Mouse (Mus musculus) frontal cortex, adult 2 months (tissue): ENCODE data around the gene Bdkrb2. TPM values are rescaled to one million over a fixed set of nuclear protein-coding genes. Genes with fewer than 3 reads are reported as not detected.

ENCODE experiments used
- DNase-seq, 2 experiments: peaks; one replicate each; pipeline ENCODE4 v3.0.0; 2022; ENCODE audit warnings: low spot score in 1 of 2; ENCODE audit errors: extremely low spot score in 1 of 2
- polyA plus RNA-seq: library from polyadenylated mRNA; depleted of rRNA; stranded (reverse); fragments of >200 nt; gene quantifications from 2 replicates; pipeline ENCODE4 v1.2.3, GENCODE M21; 2012

Gene Bdkrb2
- polyA plus RNA-seq, 1 experiment: 0.32 TPM

GRCm38 (mm10) chr12:105545696-105546435 is 17.2 kb upstream of the Bdkrb2 start:
- no peak for DNase-seq

DNA sequence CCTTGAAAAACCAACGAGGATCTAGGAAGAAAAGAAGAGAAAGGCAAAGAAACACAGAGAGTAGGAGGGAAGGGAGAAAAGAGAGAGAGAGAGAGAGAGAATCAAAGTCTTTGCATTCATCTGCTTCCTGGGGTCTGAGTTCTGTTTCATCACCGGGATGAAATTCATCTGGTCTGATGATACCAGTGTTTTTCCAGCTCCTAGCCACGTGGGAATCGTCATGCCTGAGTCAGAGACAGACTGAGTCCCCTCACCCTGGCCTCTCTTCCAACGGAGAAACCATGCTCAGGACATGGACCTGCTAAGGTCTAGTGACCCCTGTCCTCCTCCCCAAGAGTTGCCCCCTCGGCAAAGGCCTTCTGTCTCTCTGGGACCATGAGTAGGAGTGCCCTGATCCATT is 16.5 kb upstream of the Bdkrb2 start:
- no peak for DNase-seq

DNA sequence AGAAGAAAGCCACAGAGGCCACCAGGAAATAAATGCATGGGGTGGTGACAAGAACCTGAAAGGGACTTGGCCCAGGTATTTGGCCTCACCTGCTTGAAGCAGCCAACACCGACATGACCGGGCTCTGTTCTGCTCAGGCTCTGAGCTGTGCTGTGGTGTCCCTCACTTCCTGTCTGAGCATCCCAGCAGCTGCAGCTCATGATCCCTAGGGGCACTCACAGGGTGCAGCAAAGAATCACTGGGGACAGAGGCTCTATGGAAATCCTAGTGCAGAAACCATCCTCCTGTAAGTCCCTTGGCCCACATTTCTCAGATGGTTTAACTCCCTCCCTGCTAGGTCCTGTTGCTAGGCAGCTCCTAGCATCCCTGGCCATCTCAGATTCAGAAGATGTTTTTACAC is 15.9 kb upstream of the Bdkrb2 start:
- DNase-seq: no peak

- no peak for DNase-seq
Measured at GRCm38 (mm10) chr12:105548001-105548400, 15.0 kb upstream of the Bdkrb2 start.

DNA sequence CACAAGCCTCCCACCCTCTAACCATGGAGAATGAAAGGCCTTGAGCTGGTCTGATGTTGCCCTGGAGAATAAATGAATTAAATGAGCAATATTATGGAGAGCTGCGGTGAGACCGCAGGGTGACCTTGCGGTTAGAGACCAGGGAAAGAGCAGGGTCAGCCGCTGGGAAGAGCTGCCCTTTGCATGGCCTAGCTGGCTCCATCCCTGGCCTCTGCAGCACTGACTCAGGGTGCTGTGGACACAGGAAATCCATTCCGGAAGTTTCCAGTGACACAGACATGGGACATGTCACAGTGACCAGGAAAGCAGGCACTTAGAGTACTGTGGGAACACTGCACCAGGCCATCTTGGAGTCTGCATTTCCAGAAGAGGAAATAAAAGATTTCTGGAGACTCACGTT is 14.1 kb upstream of the Bdkrb2 start:
- no peak for DNase-seq

DNA sequence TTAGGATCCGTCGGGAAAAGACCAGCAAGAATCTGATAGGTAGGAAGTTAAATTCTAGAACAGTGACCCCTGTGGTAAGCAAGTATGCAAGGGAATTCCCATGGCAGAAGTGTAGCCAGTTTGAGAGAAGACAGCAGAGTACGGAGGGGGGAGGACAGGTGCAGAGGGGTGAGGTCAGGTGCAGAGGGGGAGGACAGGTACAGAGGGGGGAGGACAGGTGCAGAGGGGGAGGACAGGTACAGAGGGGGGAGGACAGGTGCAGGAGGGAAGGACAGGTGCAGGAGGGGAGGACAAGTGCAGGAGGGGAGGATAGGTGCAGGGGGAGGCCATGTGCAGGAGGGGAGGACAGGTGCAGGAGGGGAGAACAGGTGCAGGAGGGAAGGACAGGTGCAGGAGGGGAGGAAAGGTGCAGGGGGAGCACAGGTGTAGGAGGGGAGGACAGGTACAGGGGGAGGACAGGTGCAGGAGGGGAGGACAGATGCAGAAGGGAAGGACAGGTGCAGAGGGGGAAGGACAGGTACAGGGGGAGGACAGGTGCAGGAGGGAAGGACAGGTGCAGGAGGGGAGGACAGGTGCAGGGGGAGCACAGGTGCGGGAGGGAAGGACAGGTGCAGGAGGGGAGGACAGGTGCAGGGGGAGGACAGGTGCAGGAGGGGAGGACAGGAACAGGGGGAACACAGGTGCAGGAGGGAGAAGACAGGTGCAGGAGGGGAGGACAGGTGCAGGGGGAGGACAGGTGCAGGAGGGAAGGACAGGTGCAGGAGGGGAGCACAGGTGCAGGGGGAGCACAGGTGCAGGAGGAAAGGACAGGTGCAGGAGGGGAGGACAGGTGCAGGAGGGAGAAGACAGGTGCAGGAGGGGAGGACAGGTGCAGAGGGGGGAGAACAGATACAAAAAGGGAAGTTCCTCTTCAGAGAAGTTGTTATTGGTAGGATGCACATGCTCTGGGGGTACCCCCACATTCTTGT is 12.9 kb upstream of the Bdkrb2 start:
- DNase-seq: no peak

DNA sequence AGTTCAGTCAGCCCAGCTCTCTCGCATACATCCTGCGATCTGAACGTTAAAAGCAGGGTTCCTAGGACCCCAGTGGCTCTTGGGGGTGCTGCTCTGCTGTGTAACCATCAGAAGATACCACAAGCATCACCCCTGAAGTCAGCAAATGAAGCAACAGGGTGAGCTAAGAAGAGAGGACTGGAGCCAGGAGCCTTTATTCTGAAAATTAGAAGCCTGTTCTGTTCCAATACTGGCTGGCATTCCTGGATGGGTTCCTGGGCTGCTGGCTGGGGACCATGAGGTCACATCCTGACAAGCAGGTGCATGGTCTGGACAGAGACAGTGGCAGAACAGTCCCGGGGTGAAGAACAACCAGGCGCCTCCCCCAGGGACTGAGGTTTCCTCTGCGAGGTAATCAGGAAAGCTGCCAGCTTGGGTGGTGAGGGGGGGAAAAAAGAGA is 11.5 kb upstream of the Bdkrb2 start:
- DNase-seq: no peak

- no peak for DNase-seq
Measured at GRCm38 (mm10) chr12:105554151-105554772, 8.8 kb upstream of the Bdkrb2 start.

DNA sequence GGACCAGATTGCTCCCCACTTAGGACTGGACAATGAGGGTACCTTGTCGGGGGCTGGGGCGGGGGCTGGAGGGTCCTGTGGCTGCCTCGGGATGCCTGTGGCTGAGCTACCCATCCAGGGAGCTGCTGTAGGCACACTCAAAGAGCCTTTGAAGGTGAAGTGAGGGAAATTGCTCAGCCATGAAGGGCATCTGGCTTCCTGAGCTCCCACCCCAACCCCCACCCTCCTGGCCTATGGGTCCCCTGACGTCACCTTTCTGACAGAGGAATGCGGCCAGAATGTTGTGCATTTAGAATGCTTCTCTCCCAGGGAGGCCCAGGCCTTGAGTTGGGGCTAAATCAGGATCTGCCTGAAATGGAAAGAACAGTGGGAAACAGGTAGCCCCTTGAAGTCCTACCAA is 7.9 kb upstream of the Bdkrb2 start:
- no peak for DNase-seq

DNA sequence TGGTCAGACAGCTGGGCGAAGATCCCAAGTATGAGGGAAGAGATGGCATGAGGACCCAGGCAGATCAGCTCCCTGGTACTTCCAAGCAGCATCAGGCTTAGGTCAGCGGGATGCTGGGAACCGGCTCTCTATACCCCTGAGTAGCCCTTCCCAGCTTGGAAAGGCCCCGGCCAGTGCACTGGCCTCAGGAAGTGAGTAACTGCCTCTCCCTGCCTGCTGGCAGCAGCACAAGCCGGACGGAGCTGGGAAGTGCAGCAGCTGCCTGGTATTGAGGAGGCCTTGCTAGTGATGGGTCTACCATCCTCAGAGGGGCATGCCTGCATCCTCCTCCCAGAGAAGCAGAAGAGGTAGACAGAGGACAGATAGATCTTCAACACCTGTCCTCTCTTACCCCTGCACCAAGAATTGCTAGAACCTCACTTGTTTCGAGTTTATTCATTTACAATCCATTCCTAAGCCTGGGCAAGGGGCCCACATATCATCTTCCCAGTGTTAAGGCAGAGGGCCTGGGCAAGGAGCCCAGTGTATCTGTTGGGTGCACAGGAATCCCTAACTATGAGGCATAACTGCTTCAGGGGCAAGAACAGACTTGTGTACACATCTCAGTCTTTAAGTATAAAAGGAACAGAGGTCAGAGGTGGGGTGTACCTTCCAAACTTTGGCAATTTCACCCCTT is 5.6 kb upstream of the Bdkrb2 start:
- DNase-seq: no peak

- peak; percentile 18 to 72 for DNase-seq
Measured at GRCm38 (mm10) chr12:105561007-105561534, 2.0 kb upstream of the Bdkrb2 start.

DNA sequence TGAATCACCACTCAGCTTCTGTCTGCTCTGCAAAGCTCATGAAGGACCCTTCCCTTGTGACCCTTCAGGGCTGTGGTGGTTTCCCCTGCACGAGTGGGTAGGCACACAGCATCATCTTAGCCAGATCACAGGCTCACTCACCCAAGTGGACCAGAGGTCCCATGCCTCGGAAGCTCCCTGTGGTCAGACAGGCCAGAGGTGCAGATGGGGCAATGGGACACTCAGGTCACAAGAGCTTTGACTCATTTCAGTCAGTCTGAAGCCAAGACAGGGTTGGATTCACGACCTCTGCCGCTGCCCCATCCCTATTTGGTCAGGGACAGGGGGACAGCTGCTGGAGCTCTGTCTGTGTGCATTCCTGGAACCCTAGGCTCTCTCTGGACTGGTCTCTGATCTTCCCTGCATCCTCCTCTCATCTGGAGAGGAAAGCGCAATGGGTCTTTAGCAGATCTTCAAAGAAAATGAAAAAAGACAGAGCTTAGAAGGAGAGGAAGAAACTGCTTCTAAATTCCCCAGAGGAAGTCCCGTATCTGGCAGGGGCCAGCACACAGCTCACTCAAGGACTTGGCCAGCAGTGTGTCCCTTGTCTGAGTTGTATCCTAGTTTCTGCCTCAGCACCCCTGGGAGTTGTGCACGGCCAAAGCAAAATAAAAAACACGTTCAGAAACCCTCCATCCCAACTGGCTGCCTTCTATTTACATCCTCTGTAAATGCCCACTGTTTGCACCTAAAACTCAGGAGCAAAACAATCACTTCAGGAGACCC is 788 bp upstream of the Bdkrb2 start:
- DNase-seq: no peak

- DNase-seq: no peak
Measured at GRCm38 (mm10) chr12:105563726-105564275, 775 bp downstream of the Bdkrb2 start.

DNA sequence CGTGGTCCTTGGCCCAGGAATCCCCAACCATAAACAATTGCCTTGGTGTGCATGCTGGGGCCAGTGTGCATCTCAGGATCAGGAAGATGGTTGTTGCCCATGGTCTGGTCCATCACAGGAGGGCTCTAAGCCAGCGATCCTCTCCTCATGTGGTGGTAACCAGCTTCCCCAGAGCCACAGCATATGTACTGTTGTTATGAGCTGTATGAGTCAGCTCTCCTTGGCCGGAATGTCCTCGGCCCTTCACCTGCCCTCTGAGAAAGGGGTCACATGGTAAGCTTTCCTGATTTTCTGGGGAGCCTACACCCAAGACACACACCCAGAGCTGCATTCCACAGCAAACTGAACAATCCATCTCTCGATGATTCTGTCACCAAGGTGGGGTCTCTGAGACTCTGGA is 2.2 kb downstream of the Bdkrb2 start:
- DNase-seq: no peak

GRCm38 (mm10) chr12:105571867-105572266 is 8.8 kb downstream of the Bdkrb2 start:
- DNase-seq: no peak

DNA sequence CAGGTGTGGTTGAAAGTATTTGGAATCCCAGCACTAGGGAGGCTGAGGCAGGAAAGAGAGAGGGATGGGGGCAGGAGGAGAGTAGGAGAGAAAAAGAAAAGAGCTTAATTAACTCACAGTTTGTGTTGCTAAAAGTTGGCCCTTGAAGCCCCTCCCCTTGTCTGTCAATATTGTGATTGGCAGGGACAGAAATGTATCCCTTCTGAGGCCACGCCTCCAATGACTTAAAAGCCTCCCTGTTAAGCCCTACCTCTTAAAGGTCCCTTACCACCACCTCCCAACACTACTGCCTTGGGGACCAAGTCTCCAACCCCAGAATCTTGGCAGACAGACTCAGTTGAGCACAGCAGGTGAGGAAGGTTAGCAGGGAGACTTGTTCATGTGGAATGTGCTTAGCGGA is 9.6 kb downstream of the Bdkrb2 start:
- DNase-seq: no peak

DNA sequence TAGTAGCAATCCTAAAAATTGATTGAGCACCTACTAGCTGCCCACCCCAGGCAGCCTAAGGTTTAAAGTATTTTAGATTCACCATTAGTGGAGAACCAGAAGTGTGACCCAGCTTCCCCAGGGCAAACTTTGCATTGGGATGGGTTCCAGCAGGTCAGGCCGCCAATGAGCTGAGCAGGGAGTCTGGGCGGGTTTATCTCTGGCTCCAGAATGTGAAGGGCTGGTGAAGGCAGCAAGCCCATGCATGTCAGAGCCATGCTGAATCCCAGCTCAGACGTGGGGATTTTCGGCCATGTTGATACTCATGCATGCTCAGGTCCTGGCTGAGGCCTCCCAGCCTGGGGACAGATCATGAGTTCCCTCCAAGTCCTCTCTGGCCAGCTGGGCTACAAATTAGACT is 11.3 kb downstream of the Bdkrb2 start:
- DNase-seq: no peak

GRCm38 (mm10) chr12:105580490-105580889 is 17.5 kb downstream of the Bdkrb2 start:
- no peak for DNase-seq

DNA sequence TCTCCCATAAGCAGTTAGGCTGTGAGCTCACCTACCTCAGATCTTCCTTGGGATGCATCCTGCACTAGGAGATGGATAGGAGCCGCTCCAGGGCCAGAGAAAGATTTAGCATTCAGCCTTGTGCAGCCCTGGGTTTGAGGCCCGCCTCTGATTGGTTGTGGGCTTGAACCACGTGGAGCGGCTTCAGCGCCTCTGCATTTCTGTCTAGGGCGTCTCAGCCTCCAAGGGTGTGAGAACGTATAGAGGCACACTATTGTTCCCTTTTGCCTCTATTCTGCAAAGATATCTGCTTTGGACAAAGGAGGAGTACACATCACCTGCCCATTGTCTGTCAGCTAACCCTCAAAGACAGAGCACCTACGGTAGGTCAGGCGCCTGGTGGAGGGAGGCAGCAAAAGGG is 19.5 kb downstream of the Bdkrb2 start:
- no peak for DNase-seq
